Mouse (Mus musculus): ENCODE results near the gene Ccdc92b. TPM values are rescaled to one million over a fixed set of nuclear protein-coding genes. Genes with fewer than 3 reads are reported as not detected.

Gene Ccdc92b
- polyA plus RNA-seq, 1 experiment, result 0.72 TPM

- DNase-seq (ENCODE audit: low read depth), result no peak
These were observed 8.0 kb upstream of the Ccdc92b start for GRCm38 (mm10) chr11:74611437-74611836.

- DNase-seq (ENCODE audit: low read depth), result no peak
These were observed 6.0 kb upstream of the Ccdc92b start for GRCm38 (mm10) chr11:74613428-74613827.

- no peak for DNase-seq (ENCODE audit: low read depth)
These were observed 3.8 kb upstream of the Ccdc92b start for GRCm38 (mm10) chr11:74615571-74615970.

GRCm38 (mm10) chr11:74619956-74620300 lies 523 bp downstream of the Ccdc92b start:
- no peak for DNase-seq (ENCODE audit: low read depth)

GRCm38 (mm10) chr11:74621974-74622669 lies 2.7 kb downstream of the Ccdc92b start:
- DNase-seq (ENCODE audit: low read depth), result no peak

GRCm38 (mm10) chr11:74623693-74624092 lies 4.3 kb downstream of the Ccdc92b start:
- no peak for DNase-seq (ENCODE audit: low read depth)

- no peak for DNase-seq (ENCODE audit: low read depth)
These were observed 5.9 kb downstream of the Ccdc92b start for GRCm38 (mm10) chr11:74625333-74625732.

- no peak for DNase-seq (ENCODE audit: low read depth)
These were observed 8.1 kb downstream of the Ccdc92b start for GRCm38 (mm10) chr11:74627481-74627880.

- no peak for DNase-seq (ENCODE audit: low read depth)
These were observed 12.7 kb downstream of the Ccdc92b start for GRCm38 (mm10) chr11:74631880-74632789.

- no peak for DNase-seq (ENCODE audit: low read depth)
These were observed 15.3 kb downstream of the Ccdc92b start for GRCm38 (mm10) chr11:74634490-74635275.

- DNase-seq (ENCODE audit: low read depth), result no peak
These were observed 18.1 kb downstream of the Ccdc92b start for GRCm38 (mm10) chr11:74637486-74637885.

- no peak for DNase-seq (ENCODE audit: low read depth)
These were observed 18.8 kb downstream of the Ccdc92b start for GRCm38 (mm10) chr11:74637971-74638790.

GRCm38 (mm10) chr11:74638791-74639411 lies 19.5 kb downstream of the Ccdc92b start:
- no peak for DNase-seq (ENCODE audit: low read depth)

GRCm38 (mm10) chr11:74639628-74640027 lies 20.2 kb downstream of the Ccdc92b start:
- no peak for DNase-seq (ENCODE audit: low read depth)

- DNase-seq (ENCODE audit: low read depth), result no peak
These were observed 28.6 kb downstream of the Ccdc92b start for GRCm38 (mm10) chr11:74647966-74648365.

GRCm38 (mm10) chr11:74648676-74649075 lies 29.3 kb downstream of the Ccdc92b start:
- no peak for DNase-seq (ENCODE audit: low read depth)

- peak; percentile 72 for DNase-seq (ENCODE audit: low read depth)
These were observed 29.8 kb downstream of the Ccdc92b start, which contains the start of gene Cluh for GRCm38 (mm10) chr11:74649095-74649646. Gene Cluh (plus strand): TSS chr11:74649495.

GRCm38 (mm10) chr11:74649647-74650551 lies 30.5 kb downstream of the Ccdc92b start:
- no peak for DNase-seq (ENCODE audit: low read depth)

GRCm38 (mm10) chr11:74650576-74651100 lies 31.2 kb downstream of the Ccdc92b start:
- no peak for DNase-seq (ENCODE audit: low read depth)
